Mouse (Mus musculus) lung, adult 2 months (tissue): ENCODE data around the gene Tectb.

Source experiments
- CTCF ChIP-seq: fragments of 200-500 bp; IDR thresholded peaks from 2 replicates; pipeline ENCODE4 v1.5.1; 2011; ENCODE audit warnings: mild to moderate bottlenecking, low read length, control low read depth; ENCODE audit not compliant: insufficient read depth
- POLR2A ChIP-seq: fragments of 200-500 bp; IDR thresholded peaks from 2 replicates; pipeline ENCODE4 v1.6.1; 2011; ENCODE audit warnings: low read depth, mild to moderate bottlenecking, control low read depth, low read length, borderline replicate concordance; ENCODE audit errors: extremely low read depth

DNA sequence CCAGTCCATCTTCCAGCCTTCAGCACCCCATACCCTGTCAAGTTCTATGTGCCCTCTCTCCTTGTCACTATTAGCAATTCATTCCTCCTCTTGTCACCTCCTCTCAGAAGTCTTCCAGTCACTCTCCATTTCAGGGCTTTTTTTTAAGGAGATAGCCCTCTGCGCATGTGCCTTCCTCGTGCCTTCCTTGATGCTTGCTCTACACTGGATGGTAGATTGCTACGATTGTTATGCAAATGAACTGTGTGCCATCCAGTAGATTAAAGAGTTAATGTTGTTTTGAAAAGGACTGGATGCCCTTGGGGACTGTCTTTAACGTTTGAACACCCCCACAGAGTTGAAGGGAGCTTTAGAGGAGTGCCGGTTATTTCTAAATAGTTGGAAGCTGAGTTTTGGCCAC, 46.1 kb downstream of the Tectb start:
- TF ChIP-seq CTCF (no peak), POLR2A (no peak)
